Mouse (Mus musculus) embryonic facial prominence, embryonic 15.5 days (tissue): Measurements from ENCODE around the gene Plaur. TPM values are rescaled to one million over a fixed set of nuclear protein-coding genes. Genes with fewer than 3 reads are reported as not detected.
"Not testable (repeated sequence)": the region's sequence is repeated elsewhere in the genome, so short reads cannot be mapped to it uniquely, and the experiment has no call there.

Source experiments
- ATAC-seq: fragments of 200-750 bp; cut with Nextera tagmentation; 2 replicates; pipeline ENCODE4 v1.8.0; 2017; ENCODE audit warnings: low read depth, moderate TSS enrichment; ENCODE audit not compliant: insufficient number of reproducible peaks, low FRiP score, low TSS enrichment
- H3K27ac ChIP-seq: fragments of 300-500 bp; sonication (generic); replicated peaks from 2 replicates; pipeline ENCODE4 v1.5.1; 2015; ENCODE audit warnings: mild to moderate bottlenecking, inconsistent platforms
- H3K27me3 ChIP-seq: fragments of 300-500 bp; sonication (generic); 2 replicates; pipeline ENCODE4 v1.6.1; 2015; ENCODE audit warnings: inconsistent platforms
- H3K36me3 ChIP-seq: fragments of 300-500 bp; sonication (generic); 2 replicates; pipeline ENCODE4 v1.6.1; 2015; ENCODE audit warnings: mild to moderate bottlenecking, inconsistent platforms
- H3K4me1 ChIP-seq: fragments of 300-500 bp; sonication (generic); 2 replicates; pipeline ENCODE4 v1.6.1; 2015; ENCODE audit warnings: inconsistent platforms
- H3K4me2 ChIP-seq: fragments of 300-500 bp; sonication (generic); replicated peaks from 2 replicates; pipeline ENCODE4 v1.6.1; 2015; ENCODE audit warnings: mild to moderate bottlenecking, inconsistent platforms
- H3K4me3 ChIP-seq: fragments of 300-500 bp; sonication (generic); replicated peaks from 2 replicates; pipeline ENCODE4 v1.5.1; 2015; ENCODE audit warnings: mild to moderate bottlenecking, inconsistent platforms
- H3K9ac ChIP-seq: fragments of 300-500 bp; sonication (generic); 2 replicates; pipeline ENCODE4 v1.6.1; 2015; ENCODE audit warnings: inconsistent platforms
- H3K9me3 ChIP-seq: fragments of 300-500 bp; sonication (generic); replicated peaks from 2 replicates; pipeline ENCODE4 v1.6.1; 2016; ENCODE audit warnings: inconsistent platforms
- WGBS: fragments of 180-500 bp; shearing (Covaris S2); methylation state at CpG from one replicate; pipeline ENCODE4 v1.1.7; 2015; 5-methylcytosine and 5-hydroxymethylcytosine counted together
- polyA plus RNA-seq: library from polyadenylated mRNA; unstranded; fragments of >200 nt; fragmentation: Nextera tagmentation; extraction: Ambion mirVana; gene quantifications from 2 replicates; pipeline ENCODE4 v1.2.1, GENCODE M21; 2015

Gene Plaur
- polyA plus RNA-seq, 1 experiment from 2014 or later, result 8.8 TPM

- ATAC-seq, result no peak
- Histone ChIP-seq H3K27ac (no peak overlapping the region), H3K27me3 (peaks cover 7% of the 10 kb centered on the region; the same call in 1 of the 2 replicates), H3K4me1 (peaks cover 20% of the 10 kb centered on the region), H3K4me3 (no peak overlapping the region), H3K4me2 (peak overlapping the region; percentile 94; the same call in 1 of the 2 replicates), H3K9me3 (no peaks in the 10 kb centered on the region), H3K36me3 (no peaks in the 10 kb centered on the region), H3K9ac (no peak overlapping the region)
- WGBS, result 45% methylated on average over 18 of the region's 18 CpGs
These were observed 18.0 kb downstream of the Plaur start for GRCm38 (mm10) chr7:24480121-24480941.

DNA sequence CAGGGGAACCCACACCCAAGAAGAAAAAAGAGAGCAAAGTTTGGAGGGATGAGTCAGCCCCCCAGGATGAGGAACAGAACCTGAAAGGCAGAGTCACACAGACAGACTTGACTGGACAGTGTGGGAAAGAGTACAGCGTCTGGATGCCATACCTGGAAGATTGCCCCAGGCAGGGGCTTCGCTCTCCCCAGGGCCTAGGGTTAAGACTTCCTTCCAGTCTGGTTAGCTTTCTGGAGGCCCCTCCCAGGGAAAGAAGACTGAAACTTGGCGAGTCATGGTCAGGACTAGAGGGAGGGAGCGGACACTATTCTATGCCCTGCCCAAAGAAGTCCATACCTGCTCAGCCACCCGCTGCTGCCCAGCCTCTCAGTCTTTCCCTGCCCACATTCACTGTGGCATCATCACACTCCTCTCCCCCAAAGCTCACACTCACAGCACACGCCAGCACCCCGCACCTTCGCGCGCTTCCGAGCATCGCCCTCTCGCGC lies 18.7 kb downstream of the Plaur start:
- no peaks in the 10 kb centered on the region for H3K9me3 ChIP-seq
- peak overlapping the region; percentile 67 for H3K4me3 ChIP-seq
- peak overlapping the region; percentile 29 for H3K9ac ChIP-seq
- H3K27me3 ChIP-seq, result peaks cover 7% of the 10 kb centered on the region; the same call in 1 of the 2 replicates
- H3K27ac ChIP-seq, result no peak overlapping the region
- ATAC-seq, result no peak
- 10% methylated on average over 14 of the region's 14 CpGs for WGBS
- H3K4me1 ChIP-seq, result peaks cover 20% of the 10 kb centered on the region
- H3K36me3 ChIP-seq, result no peaks in the 10 kb centered on the region
- H3K4me2 ChIP-seq, result peak overlapping the region; percentile 94

GRCm38 (mm10) chr7:24481474-24482207 lies 19.4 kb downstream of the Plaur start, which contains the start of gene Cadm4:
Gene Cadm4, plus strand, starts transcription at chr7:24482023.
- under 1% methylated on average over 64 of the region's 83 CpGs for WGBS
- peak within 1 kb of the TSS; percentile 67 for H3K4me3 ChIP-seq
- no peaks in the 10 kb centered on the region for H3K36me3 ChIP-seq
- H3K4me1 ChIP-seq, result peaks cover 20% of the 10 kb centered on the region
- H3K27me3 ChIP-seq, result peaks cover 7% of the 10 kb centered on the region; the same call in 1 of the 2 replicates
- peak within 1 kb of the TSS; percentile 94 for H3K4me2 ChIP-seq
- no peaks in the 10 kb centered on the region for H3K9me3 ChIP-seq
- H3K27ac ChIP-seq, result no peak within 1 kb of the TSS
- peak within 1 kb of the TSS; percentile 29 for H3K9ac ChIP-seq
- peak; percentile 84 for ATAC-seq

GRCm38 (mm10) chr7:24482208-24483020 lies 20.1 kb downstream of the Plaur start:
- Histone ChIP-seq H3K36me3 (no peaks in the 10 kb centered on the region), H3K4me1 (peaks cover 20% of the 10 kb centered on the region), H3K4me3 (peak overlapping the region; percentile 67), H3K27me3 (peaks cover 7% of the 10 kb centered on the region; the same call in 1 of the 2 replicates), H3K4me2 (peak overlapping the region; percentile 94), H3K9ac (peak overlapping the region; percentile 26; the same call in 1 of the 2 replicates), H3K27ac (no peak overlapping the region), H3K9me3 (no peaks in the 10 kb centered on the region)
- no peak for ATAC-seq
- 3% methylated on average over 19 of the region's 38 CpGs for WGBS

GRCm38 (mm10) chr7:24483291-24483690 lies 21.0 kb downstream of the Plaur start:
- H3K27me3 ChIP-seq, H3K9me3 ChIP-seq, H3K27ac ChIP-seq, H3K4me3 ChIP-seq, H3K36me3 ChIP-seq, H3K9ac ChIP-seq, ATAC-seq: not testable (repeated sequence)
- WGBS, result 50% methylated on average over 6 of the region's 6 CpGs
- Histone ChIP-seq H3K4me2 (peak overlapping the region; percentile 94; the same call in 1 of the 2 replicates), H3K4me1 (peaks cover 20% of the 10 kb centered on the region)

GRCm38 (mm10) chr7:24485481-24485880 lies 23.2 kb downstream of the Plaur start:
- H3K36me3 ChIP-seq, result no peaks in the 10 kb centered on the region
- H3K9me3 ChIP-seq, result no peaks in the 10 kb centered on the region
- no peak overlapping the region for H3K4me3 ChIP-seq
- H3K27me3 ChIP-seq, result peaks cover 7% of the 10 kb centered on the region; the same call in 1 of the 2 replicates
- H3K9ac ChIP-seq, result no peak overlapping the region
- peaks cover 20% of the 10 kb centered on the region for H3K4me1 ChIP-seq
- no peak overlapping the region for H3K4me2 ChIP-seq
- WGBS, result 74% methylated on average over 9 of the region's 9 CpGs
- H3K27ac ChIP-seq, result no peak overlapping the region
- ATAC-seq, result no peak

DNA sequence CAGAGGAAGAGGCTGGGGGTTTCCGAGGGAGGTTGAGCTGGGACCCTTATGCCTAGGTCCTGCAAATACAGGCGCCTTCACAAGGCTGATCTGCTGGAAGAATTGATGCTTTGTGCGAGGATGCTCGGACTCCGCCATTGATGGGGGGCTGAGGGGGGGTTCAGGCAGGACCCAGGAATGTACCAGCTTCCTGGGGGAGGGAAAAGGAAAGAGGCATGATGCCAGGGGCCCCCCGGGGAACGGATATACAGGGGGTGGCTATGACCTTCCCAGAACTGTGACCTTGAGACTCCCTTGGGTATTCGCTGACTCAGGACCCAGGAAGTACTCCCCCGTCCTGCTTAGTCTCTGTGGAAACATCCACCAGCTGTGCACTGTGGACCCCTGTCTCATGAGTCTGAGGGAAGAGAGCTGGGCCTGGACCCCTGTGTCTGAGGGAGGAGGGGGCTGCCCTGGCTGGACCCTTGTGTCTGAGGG lies 24.4 kb downstream of the Plaur start:
- H3K4me3 ChIP-seq, result no peak overlapping the region
- H3K4me2 ChIP-seq, result no peak overlapping the region
- 55% methylated on average over 9 of the region's 9 CpGs for WGBS
- H3K27ac ChIP-seq, result no peak overlapping the region
- H3K9ac ChIP-seq, result no peak overlapping the region
- ATAC-seq, result no peak
- H3K27me3 ChIP-seq, result peaks cover 4% of the 10 kb centered on the region; the same call in 1 of the 2 replicates
- peaks cover 10% of the 10 kb centered on the region; the same call in 1 of the 2 replicates for H3K4me1 ChIP-seq
- H3K36me3 ChIP-seq, result no peaks in the 10 kb centered on the region
- H3K9me3 ChIP-seq, result no peaks in the 10 kb centered on the region

GRCm38 (mm10) chr7:24487403-24487802 lies 25.1 kb downstream of the Plaur start:
- ATAC-seq, result no peak
- Histone ChIP-seq H3K36me3 (no peaks in the 10 kb centered on the region), H3K4me1 (peaks cover 7% of the 10 kb centered on the region; the same call in 1 of the 2 replicates), H3K9me3 (no peaks in the 10 kb centered on the region), H3K27me3 (peaks cover 4% of the 10 kb centered on the region; the same call in 1 of the 2 replicates), H3K4me2 (no peak overlapping the region), H3K27ac (no peak overlapping the region), H3K4me3 (no peak overlapping the region), H3K9ac (no peak overlapping the region)
- 25% methylated on average over 3 of the region's 3 CpGs for WGBS

DNA sequence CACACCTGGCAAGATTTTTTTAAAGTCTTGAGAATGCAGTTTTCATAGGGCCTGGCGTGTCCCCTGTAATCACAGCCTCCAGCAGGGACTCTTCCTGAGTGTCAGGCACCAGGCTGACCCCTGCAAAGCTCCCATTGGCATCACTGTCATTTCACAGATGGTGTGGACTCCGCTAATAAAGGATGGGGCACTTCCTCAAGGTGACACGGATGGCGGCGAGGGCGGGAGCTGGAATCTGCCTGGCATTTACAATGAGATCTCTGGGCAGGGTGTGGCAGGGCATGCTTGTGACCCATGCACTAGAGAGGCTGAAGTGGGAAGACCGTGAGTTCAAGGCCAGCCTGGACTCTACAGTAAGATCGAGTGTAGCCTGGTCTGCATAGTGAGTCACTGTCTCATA lies 26.0 kb downstream of the Plaur start:
- Histone ChIP-seq H3K9me3 (no peaks in the 10 kb centered on the region), H3K4me3 (no peak overlapping the region), H3K27me3 (peaks cover 4% of the 10 kb centered on the region; the same call in 1 of the 2 replicates), H3K36me3 (no peaks in the 10 kb centered on the region), H3K4me1 (no peaks in the 10 kb centered on the region), H3K4me2 (no peak overlapping the region), H3K27ac (no peak overlapping the region), H3K9ac (no peak overlapping the region)
- 85% methylated on average over 8 of the region's 8 CpGs for WGBS
- no peak for ATAC-seq

- Histone ChIP-seq H3K36me3 (no peaks in the 10 kb centered on the region), H3K4me2 (peak overlapping the region; percentile 64), H3K9me3 (no peaks in the 10 kb centered on the region), H3K27ac (no peak overlapping the region), H3K4me1 (peaks cover 28% of the 10 kb centered on the region), H3K4me3 (peak overlapping the region; percentile 36), H3K9ac (no peak overlapping the region), H3K27me3 (peaks cover 29% of the 10 kb centered on the region)
- WGBS, result 9% methylated on average over 43 of the region's 43 CpGs
- no peak for ATAC-seq
These were observed 37.7 kb downstream of the Plaur start for GRCm38 (mm10) chr7:24499856-24500577.
